Comparison of ENCODE assay signal across 8 mouse cellular contexts in genomic region chr5:139803601-139804102, GRCm38 (mm10). TPM values are rescaled to one million over a fixed set of nuclear protein-coding genes. Genes with fewer than 3 reads are reported as not detected.
A peak's percentile ranks its signal among the peaks of the same experiment; 100 is the strongest.
DNase-seq lines count a peak whose midpoint lies in the region; ATAC-seq and TF ChIP-seq lines count a peak whose summit lies in the region.

No protein-coding gene starts in this region.

- H3K36me3 ChIP-seq in forebrain, postnatal 0 days (ENCODE audit: insufficient read depth), result peaks cover 15% of the 10 kb centered on the region
- H3K36me3 ChIP-seq in kidney, embryonic 14.5 days (ENCODE audit: control insufficient read depth, insufficient read depth, low read length), result peaks cover 18% of the 10 kb centered on the region; the same call in 1 of the 2 replicates
- peaks cover 28% of the 10 kb centered on the region for H3K36me3 ChIP-seq in spleen, adult 2 months (ENCODE audit: control insufficient read depth, insufficient read depth, low read length)

- H3K27ac ChIP-seq in gastrocnemius, adult 2 months, result no peak overlapping the region
- H3K27ac ChIP-seq in forebrain, postnatal 0 days (ENCODE audit: low read depth, low read length), result no peak overlapping the region
- H3K27ac ChIP-seq in kidney, embryonic 14.5 days (ENCODE audit: low read depth, low read length), result no peak overlapping the region
- H3K27ac ChIP-seq in spleen, adult 2 months (ENCODE audit: insufficient read depth, low read length), result peak overlapping the region; percentile 45; the same call in 1 of the 2 replicates

- H3K4me3 ChIP-seq in gastrocnemius, adult 2 months, result no peak overlapping the region
- no peak overlapping the region for H3K4me3 ChIP-seq in forebrain, postnatal 0 days (ENCODE audit: low read depth, low read length)
- H3K4me3 ChIP-seq in kidney, embryonic 14.5 days (ENCODE audit: low read length), result no peak overlapping the region
- no peak overlapping the region for H3K4me3 ChIP-seq in spleen, adult 2 months (ENCODE audit: extremely low read depth, insufficient read depth, insufficient read length)

- ATAC-seq in forebrain, postnatal 0 days, result peak; percentile 48
- ATAC-seq in kidney, embryonic 14.5 days (ENCODE audit: low FRiP score, low TSS enrichment), result peak; percentile 59

- peak; percentile 53 for TF ChIP-seq CTCF in gastrocnemius, adult 2 months (IDR thresholded peaks at IDR 0.05)
- TF ChIP-seq CTCF in forebrain, postnatal 0 days (IDR thresholded peaks at IDR 0.05; ENCODE audit: low read depth), result peak; percentile 52
- TF ChIP-seq CTCF in spleen, adult 2 months (IDR thresholded peaks at IDR 0.05; ENCODE audit: extremely low read depth, insufficient read depth, insufficient read length, insufficient replicate concordance), result no peak

- H3K9ac ChIP-seq in forebrain, postnatal 0 days, result no peak overlapping the region
- H3K9ac ChIP-seq in kidney, embryonic 14.5 days (ENCODE audit: low read depth, low read length), result no peak overlapping the region

- DNase-seq in gastrocnemius, adult 2 months, result peak; percentile 53
- no peak for DNase-seq in gastrocnemius, postnatal 36 days
- peak; percentile 75 for DNase-seq in adrenal gland, postnatal 14 days
- DNase-seq in forebrain, postnatal 0 days, result no peak
- DNase-seq in lung, postnatal 10 days, result peak; percentile 85
- no peak for DNase-seq in spleen, adult 2 months (ENCODE audit: low read depth in 1 of 2, low spot score in 2 of 2)
- DNase-seq in left cerebral cortex, postnatal 36 days (ENCODE audit: low spot score in 2 of 2), result no peak

- no peaks in the 10 kb centered on the region for H3K9me3 ChIP-seq in forebrain, postnatal 0 days (ENCODE audit: low read length)
- H3K9me3 ChIP-seq in kidney, embryonic 14.5 days (ENCODE audit: control insufficient read depth, low read length), result no peaks in the 10 kb centered on the region

- intact Hi-C loops in gastrocnemius, adult 2 months (cut with DNase I), result no loop called here
- intact Hi-C loops in gastrocnemius, postnatal 36 days (cut with DNase I), result no loop called here
- intact Hi-C loops in left cerebral cortex, postnatal 36 days (cut with DNase I), result no loop called here

- 5% methylated on average over 12 of the region's 12 CpGs for WGBS in forebrain, postnatal 0 days
- 14% methylated on average over 12 of the region's 12 CpGs for WGBS in kidney, embryonic 14.5 days
- WGBS in spleen, adult 2 months, result 30% methylated on average over 12 of the region's 12 CpGs

- no peak overlapping the region for H3K4me2 ChIP-seq in forebrain, postnatal 0 days (ENCODE audit: low read depth)
- H3K4me2 ChIP-seq in kidney, embryonic 14.5 days (replicated peaks; ENCODE audit: low read depth, low read length), result peak overlapping the region; percentile 17

- H3K4me1 ChIP-seq in forebrain, postnatal 0 days (ENCODE audit: insufficient read depth), result peaks cover 1% of the 10 kb centered on the region; the same call in 1 of the 2 replicates
- peaks cover 4% of the 10 kb centered on the region; the same call in 1 of the 2 replicates for H3K4me1 ChIP-seq in kidney, embryonic 14.5 days (ENCODE audit: control insufficient read depth, insufficient read depth, low read length)
- H3K4me1 ChIP-seq in spleen, adult 2 months (ENCODE audit: control insufficient read depth, insufficient read depth, insufficient read length), result no peaks in the 10 kb centered on the region

- no peak for TF ChIP-seq POLR2A in spleen, adult 2 months (IDR thresholded peaks at IDR 0.05; ENCODE audit: low read depth, low read length)

- no peaks in the 10 kb centered on the region for H3K27me3 ChIP-seq in forebrain, postnatal 0 days (ENCODE audit: insufficient read depth, low read length)
- no peaks in the 10 kb centered on the region for H3K27me3 ChIP-seq in kidney, embryonic 14.5 days (ENCODE audit: control insufficient read depth, insufficient read depth, low read length)
- no peaks in the 10 kb centered on the region for H3K27me3 ChIP-seq in spleen, adult 2 months (ENCODE audit: control insufficient read depth, insufficient read depth, low read length)

RNA-seq across cellular contexts. Expression of gene Mafk, which starts 12.3 kb away (rescaled TPM):
- 10 to 100 TPM; 14.9 to 23.8 TPM for total RNA-seq in gastrocnemius, adult 2 months (2021)
- total RNA-seq in gastrocnemius, postnatal 36 days (2021), result 10 to 100 TPM; 16.6 to 21.4 TPM
- 25.1 and 29.8 TPM in 2 replicates for total RNA-seq in adrenal gland, postnatal 14 days (2021)
- 19.7 and 23.2 TPM in 2 replicates for total RNA-seq in forebrain, postnatal 0 days (2014; rRNA removed)
- 8.4 and 9.6 TPM in 2 replicates for polyA plus RNA-seq in forebrain, postnatal 0 days (2015; fragmentation: Nextera tagmentation; extraction: Ambion mirVana)
- polyA plus RNA-seq in kidney, embryonic 14.5 days (2014; fragmentation: Nextera tagmentation; extraction: Ambion mirVana), result 2.5 and 5.3 TPM in 2 replicates
- polyA plus RNA-seq in spleen, adult 2 months (2012; rRNA removed), result 26.8 and 29.7 TPM in 2 replicates
- 1 to 10 TPM; 8.2 to 8.8 TPM for total RNA-seq in left cerebral cortex, postnatal 36 days (2021)

RNA-seq across cellular contexts. Expression of gene Tmem184a, which starts 16.1 kb away (rescaled TPM):
- total RNA-seq in gastrocnemius, adult 2 months (2021), result under 1 TPM; 0.87 to 0.95 TPM
- total RNA-seq in gastrocnemius, postnatal 36 days (2021), result 1 to 10 TPM in 1 of 2 experiments, under 1 TPM in 1; 0.96 to 1.4 TPM
- total RNA-seq in adrenal gland, postnatal 14 days (2021), result 0.56 and 0.89 TPM in 2 replicates
- total RNA-seq in forebrain, postnatal 0 days (2014; rRNA removed), result 0.10 and 0.15 TPM in 2 replicates
- polyA plus RNA-seq in forebrain, postnatal 0 days (2015; fragmentation: Nextera tagmentation; extraction: Ambion mirVana), result 0.12 TPM in 1 of 2 replicates, not detected in the other
- polyA plus RNA-seq in kidney, embryonic 14.5 days (2014; fragmentation: Nextera tagmentation; extraction: Ambion mirVana), result 3.7 and 4.9 TPM in 2 replicates
- 3.1 and 3.3 TPM in 2 replicates for polyA plus RNA-seq in spleen, adult 2 months (2012; rRNA removed)
- total RNA-seq in left cerebral cortex, postnatal 36 days (2021), result under 1 TPM in 1 of 2 experiments, not detected in 1; 0.89 TPM

RNA-seq across cellular contexts. Expression of gene Gm26938, which starts 22.6 kb away (rescaled TPM):
- total RNA-seq in gastrocnemius, adult 2 months (2021), result not detected
- total RNA-seq in gastrocnemius, postnatal 36 days (2021), result not detected
- not detected in 2 replicates for total RNA-seq in adrenal gland, postnatal 14 days (2021)
- 0.69 TPM in 1 of 2 replicates, not detected in the other for total RNA-seq in forebrain, postnatal 0 days (2014; rRNA removed)
- polyA plus RNA-seq in forebrain, postnatal 0 days (2015; fragmentation: Nextera tagmentation; extraction: Ambion mirVana), result not detected in 2 replicates
- not detected in 2 replicates for polyA plus RNA-seq in kidney, embryonic 14.5 days (2014; fragmentation: Nextera tagmentation; extraction: Ambion mirVana)
- not detected in 2 replicates for polyA plus RNA-seq in spleen, adult 2 months (2012; rRNA removed)
- not detected for total RNA-seq in left cerebral cortex, postnatal 36 days (2021)

RNA-seq across cellular contexts. Expression of gene Psmg3, which starts 23.0 kb away (rescaled TPM):
- 10 to 100 TPM in 1 of 2 experiments, 1 to 10 TPM in 1; 7.7 to 10.6 TPM for total RNA-seq in gastrocnemius, adult 2 months (2021)
- 1 to 10 TPM; 6.7 to 8.7 TPM for total RNA-seq in gastrocnemius, postnatal 36 days (2021)
- total RNA-seq in adrenal gland, postnatal 14 days (2021), result 14.7 and 18.3 TPM in 2 replicates
- 26.9 and 30.1 TPM in 2 replicates for total RNA-seq in forebrain, postnatal 0 days (2014; rRNA removed)
- polyA plus RNA-seq in forebrain, postnatal 0 days (2015; fragmentation: Nextera tagmentation; extraction: Ambion mirVana), result 63.9 and 66.3 TPM in 2 replicates
- polyA plus RNA-seq in kidney, embryonic 14.5 days (2014; fragmentation: Nextera tagmentation; extraction: Ambion mirVana), result 82.4 and 87.9 TPM in 2 replicates
- polyA plus RNA-seq in spleen, adult 2 months (2012; rRNA removed), result 15.5 and 23.9 TPM in 2 replicates
- total RNA-seq in left cerebral cortex, postnatal 36 days (2021), result 10 to 100 TPM; 19.3 to 19.9 TPM

RNA-seq across cellular contexts. Expression of gene Ints1, which starts 28.2 kb away (rescaled TPM):
- 10 to 100 TPM; 32.8 to 40.4 TPM for total RNA-seq in gastrocnemius, adult 2 months (2021)
- 10 to 100 TPM; 27.4 to 31.2 TPM for total RNA-seq in gastrocnemius, postnatal 36 days (2021)
- 46.7 and 48.2 TPM in 2 replicates for total RNA-seq in adrenal gland, postnatal 14 days (2021)
- total RNA-seq in forebrain, postnatal 0 days (2014; rRNA removed), result 103 and 119 TPM in 2 replicates
- 22.4 TPM in 2 replicates for polyA plus RNA-seq in forebrain, postnatal 0 days (2015; fragmentation: Nextera tagmentation; extraction: Ambion mirVana)
- polyA plus RNA-seq in kidney, embryonic 14.5 days (2014; fragmentation: Nextera tagmentation; extraction: Ambion mirVana), result 32.2 and 40.7 TPM in 2 replicates
- polyA plus RNA-seq in spleen, adult 2 months (2012; rRNA removed), result 72.1 and 85.4 TPM in 2 replicates
- total RNA-seq in left cerebral cortex, postnatal 36 days (2021), result 10 to 100 TPM; 95.5 to 96.2 TPM

Comparison
In these comparisons a context has a peak if more than half of its experiments do, and no peak if none do; other contexts are left out.
1. DNase-seq: peak in gastrocnemius, adult 2 months (single experiment), adrenal gland, postnatal 14 days (single experiment) and lung, postnatal 10 days (single experiment); none in gastrocnemius, postnatal 36 days (0 of 2), forebrain, postnatal 0 days (single experiment), spleen, adult 2 months (0 of 2) and left cerebral cortex, postnatal 36 days (0 of 2).